Mouse (Mus musculus) cortical plate, adult 2 months (tissue): ENCODE measurements around the gene Hist1h2bh.

Experiments
- CTCF ChIP-seq: fragments of 200-500 bp; IDR thresholded peaks from 2 replicates; pipeline ENCODE4 v1.5.1; 2011; ENCODE audit warnings: mild to moderate bottlenecking, control low read depth, low read length; ENCODE audit not compliant: insufficient read depth; ENCODE audit errors: extremely low read depth
- POLR2A ChIP-seq: fragments of 200-500 bp; IDR thresholded peaks from 2 replicates; pipeline ENCODE4 v1.6.1; 2011; ENCODE audit warnings: mild to moderate bottlenecking, low read length, control low read depth; ENCODE audit not compliant: insufficient read depth; ENCODE audit errors: extremely low read depth

DNA sequence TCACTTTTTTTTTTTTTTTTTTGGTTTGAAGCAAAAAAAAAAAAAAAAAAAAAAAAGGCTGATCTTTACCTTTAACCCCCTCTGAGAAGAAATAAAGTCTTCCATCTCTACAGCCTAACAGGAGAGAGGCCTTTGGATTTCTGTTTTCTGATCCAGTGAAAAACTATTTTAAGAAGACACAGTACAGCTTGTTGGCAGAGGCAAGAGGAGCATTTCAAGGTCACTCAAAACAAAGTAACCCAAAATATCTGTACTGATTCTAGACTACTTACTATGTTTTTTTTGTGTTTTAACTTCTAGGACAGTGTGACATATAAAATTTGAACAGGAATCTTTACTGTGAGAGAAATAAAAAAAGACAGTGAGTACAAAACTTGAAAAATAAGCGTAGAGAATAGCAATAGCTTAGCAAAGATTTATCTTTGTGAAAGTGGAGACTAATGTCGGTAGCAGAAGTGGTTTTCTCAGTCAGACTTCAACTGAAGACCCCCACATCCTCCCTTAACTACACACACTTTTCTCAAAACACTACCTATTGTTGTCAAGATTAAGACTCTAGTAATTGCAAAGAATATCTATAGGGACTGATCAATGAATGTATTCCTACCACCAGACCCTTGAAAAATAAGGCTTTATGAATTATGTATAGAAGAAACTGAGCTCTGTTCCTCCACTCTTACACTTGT is 13.6 kb downstream of the Hist1h2bh start:
- TF ChIP-seq CTCF (no peak), POLR2A (no peak)
